Mouse (Mus musculus): ENCODE measurements around the gene Sh3glb2. TPM values are rescaled to one million over a fixed set of nuclear protein-coding genes. Genes with fewer than 3 reads are reported as not detected.

Gene Sh3glb2
- 74.2 and 87.7 TPM in 2 replicates for polyA plus RNA-seq (2015; fragmentation: Nextera tagmentation; extraction: Ambion mirVana)

GRCm38 (mm10) chr2:30358533-30359531 is at the start of gene Sh3glb2:
Gene Sh3glb2, minus strand, starts transcription at chr2:30359337.
- H3K4me2 ChIP-seq, result peak within 1 kb of the TSS; percentile 90
- no peaks in the 10 kb centered on the region for H3K27me3 ChIP-seq
- H3K4me3 ChIP-seq (replicated peaks), result peak within 1 kb of the TSS; percentile 85
- no peaks in the 10 kb centered on the region for H3K9me3 ChIP-seq (replicated peaks)
- ATAC-seq (replicated peaks; ENCODE audit: low FRiP score), result peak; percentile 81
- 2% methylated on average over 72 of the region's 73 CpGs for WGBS
- peak within 1 kb of the TSS; percentile 79 for H3K27ac ChIP-seq
- H3K9ac ChIP-seq, result peak within 1 kb of the TSS; percentile 83
- H3K36me3 ChIP-seq, result peaks cover 8% of the 10 kb centered on the region; the same call in 1 of the 2 replicates
- peaks cover 37% of the 10 kb centered on the region for H3K4me1 ChIP-seq

GRCm38 (mm10) chr2:30408452-30409100 is 49.4 kb upstream of the Sh3glb2 start:
- 82% methylated on average over 8 of the region's 8 CpGs for WGBS
- no peaks in the 10 kb centered on the region for H3K27me3 ChIP-seq
- no peaks in the 10 kb centered on the region for H3K9me3 ChIP-seq (replicated peaks)
- no peak overlapping the region for H3K4me2 ChIP-seq
- ATAC-seq (replicated peaks; ENCODE audit: low FRiP score), result no peak
- peaks cover 76% of the 10 kb centered on the region for H3K36me3 ChIP-seq
- H3K4me1 ChIP-seq, result peaks cover under 1% of the 10 kb centered on the region; the same call in 1 of the 2 replicates
- H3K4me3 ChIP-seq (replicated peaks), result no peak overlapping the region
- no peak overlapping the region for H3K27ac ChIP-seq
- no peak overlapping the region for H3K9ac ChIP-seq

GRCm38 (mm10) chr2:30407778-30408177 is 48.6 kb upstream of the Sh3glb2 start:
- H3K36me3 ChIP-seq, result peaks cover 80% of the 10 kb centered on the region
- H3K9me3 ChIP-seq (replicated peaks), result no peaks in the 10 kb centered on the region
- 91% methylated on average over 10 of the region's 10 CpGs for WGBS
- no peaks in the 10 kb centered on the region for H3K27me3 ChIP-seq
- H3K4me1 ChIP-seq, result no peaks in the 10 kb centered on the region
- ATAC-seq (replicated peaks; ENCODE audit: low FRiP score), result no peak
- H3K4me3 ChIP-seq (replicated peaks), result no peak overlapping the region
- no peak overlapping the region for H3K9ac ChIP-seq
- H3K4me2 ChIP-seq, result no peak overlapping the region
- H3K27ac ChIP-seq, result no peak overlapping the region

GRCm38 (mm10) chr2:30407221-30407620 is 48.1 kb upstream of the Sh3glb2 start:
- H3K27ac ChIP-seq, result no peak overlapping the region
- peaks cover 78% of the 10 kb centered on the region for H3K36me3 ChIP-seq
- H3K9ac ChIP-seq, result no peak overlapping the region
- H3K4me1 ChIP-seq, result no peaks in the 10 kb centered on the region
- no peaks in the 10 kb centered on the region for H3K27me3 ChIP-seq
- no peak for ATAC-seq (replicated peaks; ENCODE audit: low FRiP score)
- H3K4me2 ChIP-seq, result no peak overlapping the region
- WGBS, result 90% methylated on average over 2 of the region's 2 CpGs
- no peak overlapping the region for H3K4me3 ChIP-seq (replicated peaks)
- no peaks in the 10 kb centered on the region for H3K9me3 ChIP-seq (replicated peaks)

GRCm38 (mm10) chr2:30403870-30404269 is 44.7 kb upstream of the Sh3glb2 start:
- H3K4me2 ChIP-seq, result no peak overlapping the region
- H3K27me3 ChIP-seq, result no peaks in the 10 kb centered on the region
- no peaks in the 10 kb centered on the region for H3K9me3 ChIP-seq (replicated peaks)
- peaks cover 92% of the 10 kb centered on the region for H3K36me3 ChIP-seq
- 67% methylated on average over 1 of the region's 1 CpGs for whole genome bisulfite sequencing
- H3K9ac ChIP-seq, result no peak overlapping the region
- ATAC-seq (replicated peaks; ENCODE audit: low FRiP score), result no peak
- H3K4me1 ChIP-seq, result no peaks in the 10 kb centered on the region
- no peak overlapping the region for H3K27ac ChIP-seq
- no peak overlapping the region for H3K4me3 ChIP-seq (replicated peaks)

- no peaks in the 10 kb centered on the region for H3K4me1 ChIP-seq
- no peak overlapping the region for H3K27ac ChIP-seq
- no peaks in the 10 kb centered on the region for H3K27me3 ChIP-seq
- H3K36me3 ChIP-seq, result peaks cover 92% of the 10 kb centered on the region
- no peak for ATAC-seq (replicated peaks; ENCODE audit: low FRiP score)
- no peak overlapping the region for H3K9ac ChIP-seq
- no peak overlapping the region for H3K4me3 ChIP-seq (replicated peaks)
- WGBS, result 73% methylated on average over 2 of the region's 2 CpGs
- H3K4me2 ChIP-seq, result no peak overlapping the region
- H3K9me3 ChIP-seq (replicated peaks), result no peaks in the 10 kb centered on the region
Observed at GRCm38 (mm10) chr2:30402843-30403242, 43.7 kb upstream of the Sh3glb2 start.

- H3K36me3 ChIP-seq, result peaks cover 92% of the 10 kb centered on the region
- ATAC-seq (replicated peaks; ENCODE audit: low FRiP score), result no peak
- no peak overlapping the region for H3K9ac ChIP-seq
- H3K27ac ChIP-seq, result no peak overlapping the region
- H3K4me2 ChIP-seq, result no peak overlapping the region
- H3K4me1 ChIP-seq, result no peaks in the 10 kb centered on the region
- no peaks in the 10 kb centered on the region for H3K27me3 ChIP-seq
- no peak overlapping the region for H3K4me3 ChIP-seq (replicated peaks)
- 85% methylated on average over 9 of the region's 9 CpGs for WGBS
- no peaks in the 10 kb centered on the region for H3K9me3 ChIP-seq (replicated peaks)
Observed at GRCm38 (mm10) chr2:30402351-30402826, 43.3 kb upstream of the Sh3glb2 start.

GRCm38 (mm10) chr2:30401581-30401980 is 42.4 kb upstream of the Sh3glb2 start:
- 84% methylated on average over 1 of the region's 1 CpGs for WGBS
- Histone ChIP-seq H3K27me3 (no peaks in the 10 kb centered on the region), H3K36me3 (peaks cover 93% of the 10 kb centered on the region)

GRCm38 (mm10) chr2:30399191-30400171 is 40.3 kb upstream of the Sh3glb2 start:
- no peak overlapping the region for H3K9ac ChIP-seq
- H3K4me3 ChIP-seq (replicated peaks), result no peak overlapping the region
- no peak overlapping the region for H3K4me2 ChIP-seq
- 59% methylated on average over 20 of the region's 20 CpGs for WGBS
- H3K36me3 ChIP-seq, result peaks cover 85% of the 10 kb centered on the region
- no peaks in the 10 kb centered on the region for H3K27me3 ChIP-seq
- no peaks in the 10 kb centered on the region for H3K9me3 ChIP-seq (replicated peaks)
- peak overlapping the region; percentile 9; the same call in 1 of the 2 replicates for H3K27ac ChIP-seq
- H3K4me1 ChIP-seq, result no peaks in the 10 kb centered on the region
- ATAC-seq (replicated peaks; ENCODE audit: low FRiP score), result no peak

More at GRCm38 (mm10) chr2:30401581-30401980, 42.4 kb upstream of the Sh3glb2 start:
- Histone ChIP-seq H3K4me3 (replicated peaks) (no peak overlapping the region), H3K9me3 (replicated peaks) (no peaks in the 10 kb centered on the region), H3K4me1 (no peaks in the 10 kb centered on the region), H3K9ac (no peak overlapping the region), H3K27ac (no peak overlapping the region), H3K4me2 (no peak overlapping the region)
- no peak for ATAC-seq (replicated peaks; ENCODE audit: low FRiP score)

GRCm38 (mm10) chr2:30397986-30398512 is 38.9 kb upstream of the Sh3glb2 start:
- H3K9ac ChIP-seq, result no peak overlapping the region
- no peak overlapping the region for H3K4me3 ChIP-seq (replicated peaks)
- peaks cover 72% of the 10 kb centered on the region for H3K36me3 ChIP-seq
- no peaks in the 10 kb centered on the region for H3K9me3 ChIP-seq (replicated peaks)
- no peak for ATAC-seq (replicated peaks; ENCODE audit: low FRiP score)
- H3K4me2 ChIP-seq, result no peak overlapping the region
- WGBS, result 93% methylated on average over 10 of the region's 10 CpGs
- peaks cover 13% of the 10 kb centered on the region for H3K4me1 ChIP-seq
- H3K27ac ChIP-seq, result no peak overlapping the region
- no peaks in the 10 kb centered on the region for H3K27me3 ChIP-seq

- ATAC-seq (replicated peaks; ENCODE audit: low FRiP score), result no peak
- H3K9ac ChIP-seq, result no peak overlapping the region
- H3K4me1 ChIP-seq, result peaks cover 21% of the 10 kb centered on the region
- no peak overlapping the region for H3K4me3 ChIP-seq (replicated peaks)
- no peaks in the 10 kb centered on the region for H3K27me3 ChIP-seq
- WGBS, result 86% methylated on average over 7 of the region's 7 CpGs
- peaks cover 58% of the 10 kb centered on the region for H3K36me3 ChIP-seq
- H3K4me2 ChIP-seq, result no peak overlapping the region
- H3K9me3 ChIP-seq (replicated peaks), result no peaks in the 10 kb centered on the region
- no peak overlapping the region for H3K27ac ChIP-seq
Observed at GRCm38 (mm10) chr2:30396246-30396645, 37.1 kb upstream of the Sh3glb2 start.

Measured in kidney, embryonic 15.5 days (tissue).